Mouse (Mus musculus) cerebellum, adult (tissue): ENCODE data around the gene Sptssb.

Experiments
- ATAC-seq: cut with Nextera tagmentation; 2 replicates; pipeline ENCODE4 v1.9.2; 2017; ENCODE audit warnings: mild to moderate bottlenecking, moderate library complexity, mixed read lengths; ENCODE audit not compliant: insufficient number of reproducible peaks, low FRiP score, low TSS enrichment

Sptssb gene

GRCm38 (mm10) chr3:69860589-69861521 is 1.1 kb upstream of the Sptssb start:
- peak; percentile 92 for ATAC-seq

- ATAC-seq: no peak
Observed at GRCm38 (mm10) chr3:69839485-69839884, 20.3 kb downstream of the Sptssb start.

DNA sequence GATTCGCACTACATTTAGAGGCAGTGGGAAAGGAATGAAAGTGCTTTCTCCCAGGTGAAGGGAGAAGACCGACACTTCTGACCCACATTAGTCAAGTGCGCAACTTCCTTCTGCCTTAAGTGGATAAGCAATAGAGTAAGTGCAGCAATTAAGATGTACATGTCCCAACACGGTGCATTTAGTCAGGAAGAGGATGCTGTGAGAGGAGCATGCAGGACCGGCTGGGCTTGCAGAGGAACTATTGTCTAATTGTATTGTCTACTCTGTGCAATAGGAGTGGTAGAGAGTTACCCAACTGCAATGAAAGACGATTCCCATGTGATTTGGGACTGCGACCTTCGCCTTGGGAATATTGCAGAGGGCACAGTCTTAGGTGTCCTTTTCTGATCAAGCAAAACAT is 30.2 kb downstream of the Sptssb start:
- no peak for ATAC-seq

GRCm38 (mm10) chr3:69824536-69824935 is 35.2 kb downstream of the Sptssb start:
- no peak for ATAC-seq

DNA sequence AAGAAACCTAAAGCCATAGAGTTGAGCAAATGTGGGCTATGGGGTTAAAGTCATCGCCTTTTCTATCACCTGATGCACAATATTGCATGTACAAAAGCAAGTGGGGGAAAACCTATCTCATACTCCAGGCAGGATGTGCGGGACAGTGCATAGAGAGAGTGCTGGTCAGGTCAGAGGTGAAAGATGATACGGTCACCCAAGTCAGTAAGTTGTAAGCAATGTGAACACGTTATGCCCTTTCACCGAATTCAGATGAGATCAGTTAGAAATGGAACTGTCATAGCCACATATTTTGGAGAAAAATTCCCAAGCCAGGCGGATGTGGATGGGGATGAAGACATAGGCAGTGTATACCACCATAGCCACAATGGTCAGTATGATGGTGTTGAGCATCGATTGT is 39.1 kb downstream of the Sptssb start:
- ATAC-seq: no peak

DNA sequence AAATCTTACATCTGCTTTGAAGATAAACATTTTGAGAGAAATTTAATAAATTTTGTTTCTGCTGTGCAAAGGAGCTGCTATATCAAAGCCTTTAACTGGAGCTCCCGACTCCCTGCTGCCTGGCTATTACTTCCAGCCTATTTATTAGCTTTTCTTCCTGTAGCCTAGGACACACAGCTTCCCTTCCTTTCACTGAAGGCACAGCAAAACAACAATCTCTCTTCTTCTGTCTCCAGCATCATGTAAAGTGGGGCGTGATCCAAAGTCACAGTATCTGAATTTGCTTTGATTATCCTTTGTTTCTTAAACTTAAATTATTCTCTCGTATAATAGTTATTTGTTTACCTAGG is 39.9 kb downstream of the Sptssb start:
- peak; percentile 88 for ATAC-seq

DNA sequence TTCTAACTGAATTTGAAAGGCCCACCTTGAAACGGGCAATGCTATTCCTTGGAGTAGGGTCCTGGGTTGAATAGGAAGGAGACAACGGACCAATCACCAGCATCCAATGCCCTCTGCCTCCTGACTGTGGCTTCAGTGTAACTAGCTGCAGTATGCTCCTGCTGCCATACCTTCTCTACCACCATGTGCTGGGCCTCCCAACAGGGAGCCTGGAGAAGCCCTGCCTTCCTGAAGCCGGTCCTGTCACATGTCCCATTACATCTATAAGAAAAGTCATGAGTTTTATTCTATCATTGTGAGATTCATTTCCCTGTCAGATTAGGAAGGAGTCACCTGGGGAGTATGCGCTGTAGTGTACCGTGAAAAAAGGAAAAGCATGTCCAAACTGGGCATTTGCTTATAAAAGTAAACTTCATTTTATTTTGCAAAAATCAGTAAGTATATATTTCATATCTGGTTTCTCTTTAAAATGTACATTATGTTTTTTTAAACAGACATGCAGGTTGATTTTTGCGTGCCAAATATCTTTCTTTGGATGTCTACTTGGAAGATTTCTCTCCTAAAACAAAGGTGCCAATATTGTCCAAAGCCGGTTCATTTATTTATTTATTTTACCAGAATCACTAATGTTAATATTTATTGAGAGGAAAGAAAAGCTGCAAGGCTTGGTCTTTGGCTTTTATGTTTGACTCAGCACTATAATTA is 40.4 kb downstream of the Sptssb start:
- ATAC-seq: peak; percentile 62

GRCm38 (mm10) chr3:69818466-69818865 is 41.3 kb downstream of the Sptssb start:
- peak; percentile 16; the same call in 1 of the 2 replicates for ATAC-seq

GRCm38 (mm10) chr3:69816547-69816946 is 43.2 kb downstream of the Sptssb start:
- peak; percentile 71 for ATAC-seq

- ATAC-seq: no peak
Observed at GRCm38 (mm10) chr3:69813005-69813695, 46.6 kb downstream of the Sptssb start.

DNA sequence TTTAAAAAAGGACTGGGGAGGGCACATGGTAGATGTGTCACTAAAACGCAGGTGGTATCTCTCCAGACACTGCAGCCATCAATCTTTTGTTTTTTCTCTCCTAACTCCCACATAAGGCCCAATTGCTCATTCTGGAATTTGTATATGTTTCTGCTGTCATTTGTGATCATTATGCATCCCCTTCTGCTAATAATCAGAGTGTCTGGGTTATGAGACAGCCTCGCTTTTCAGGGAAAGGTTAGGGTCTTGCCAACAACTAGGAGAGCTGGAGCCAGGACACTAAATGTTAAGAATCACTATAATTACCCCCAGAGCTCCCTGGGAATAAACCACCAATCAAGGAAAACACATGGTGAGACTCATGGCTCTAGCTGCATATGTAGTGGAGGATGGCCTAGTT is 47.3 kb downstream of the Sptssb start:
- ATAC-seq: no peak

GRCm38 (mm10) chr3:69808479-69808878 is 51.3 kb downstream of the Sptssb start:
- no peak for ATAC-seq

DNA sequence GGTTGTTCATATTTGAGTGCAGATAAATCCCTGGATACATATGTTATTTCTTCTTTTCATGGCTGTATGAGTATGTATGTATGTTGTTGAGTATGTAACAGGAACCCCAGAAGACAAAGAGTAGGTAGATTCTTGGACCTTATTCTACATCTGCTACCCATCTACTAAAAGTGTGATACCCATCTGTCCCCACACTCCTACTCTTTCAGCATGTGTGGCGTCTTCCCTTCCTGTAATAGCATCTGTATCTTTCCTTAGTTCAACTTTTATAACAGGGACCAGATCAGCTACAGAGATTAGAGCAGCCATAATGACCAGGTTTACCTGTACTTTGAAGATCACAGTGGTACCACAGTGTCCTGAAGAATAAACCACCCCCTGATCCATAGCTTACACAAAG is 56.6 kb downstream of the Sptssb start:
- ATAC-seq: no peak

GRCm38 (mm10) chr3:69800829-69801384 is 58.8 kb downstream of the Sptssb start:
- no peak for ATAC-seq

DNA sequence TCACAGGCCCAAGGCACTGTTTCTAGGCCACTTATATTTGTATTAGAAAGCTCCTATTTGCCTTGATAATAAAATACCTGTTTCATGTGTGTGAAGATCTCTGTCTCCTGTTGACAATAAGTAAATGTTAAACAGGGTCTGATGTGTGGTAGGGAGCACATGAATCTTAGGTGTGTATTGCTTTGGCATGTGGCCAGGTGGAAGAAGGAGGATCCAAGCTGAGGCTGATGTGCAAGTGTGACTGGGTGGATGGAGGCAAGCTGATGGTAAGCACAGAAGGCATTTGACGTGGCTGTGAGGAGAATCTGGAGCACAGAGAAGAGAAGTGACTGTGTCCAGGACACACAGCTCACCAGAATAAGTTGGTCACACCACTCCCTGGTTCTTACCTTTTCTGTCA is 60.6 kb downstream of the Sptssb start:
- no peak for ATAC-seq

- ATAC-seq: no peak
Observed at GRCm38 (mm10) chr3:69797969-69798368, 61.8 kb downstream of the Sptssb start.

GRCm38 (mm10) chr3:69797533-69797932 is 62.2 kb downstream of the Sptssb start:
- ATAC-seq: peak; percentile 94

- ATAC-seq: no peak
Observed at GRCm38 (mm10) chr3:69792823-69793417, 66.8 kb downstream of the Sptssb start.

DNA sequence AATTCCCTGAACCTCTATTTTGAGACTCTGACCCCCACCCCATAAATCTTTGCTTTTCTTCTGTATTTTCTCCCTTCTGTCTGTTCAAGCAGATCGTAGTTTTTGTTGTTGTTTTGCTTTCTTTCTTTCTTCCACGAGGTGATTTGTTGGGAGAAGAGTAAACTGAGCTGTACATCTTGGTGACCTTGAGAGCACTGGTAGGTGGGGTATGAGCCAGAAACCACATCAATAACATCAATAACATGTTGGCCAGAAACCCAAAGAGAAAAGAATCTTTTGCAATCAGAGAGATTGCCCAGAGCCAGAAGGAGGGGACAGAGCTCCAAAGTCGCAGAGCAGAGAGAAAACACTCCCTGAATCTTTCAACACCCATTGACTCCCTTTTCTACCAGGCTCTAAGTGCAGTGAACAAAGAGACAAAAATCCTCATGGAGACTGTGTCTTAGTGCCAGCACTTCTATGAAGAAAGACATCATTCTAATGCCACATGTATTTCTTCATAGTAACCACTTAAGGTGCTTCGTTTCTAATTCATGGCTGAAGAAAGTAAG is 80.4 kb downstream of the Sptssb start:
- no peak for ATAC-seq

DNA sequence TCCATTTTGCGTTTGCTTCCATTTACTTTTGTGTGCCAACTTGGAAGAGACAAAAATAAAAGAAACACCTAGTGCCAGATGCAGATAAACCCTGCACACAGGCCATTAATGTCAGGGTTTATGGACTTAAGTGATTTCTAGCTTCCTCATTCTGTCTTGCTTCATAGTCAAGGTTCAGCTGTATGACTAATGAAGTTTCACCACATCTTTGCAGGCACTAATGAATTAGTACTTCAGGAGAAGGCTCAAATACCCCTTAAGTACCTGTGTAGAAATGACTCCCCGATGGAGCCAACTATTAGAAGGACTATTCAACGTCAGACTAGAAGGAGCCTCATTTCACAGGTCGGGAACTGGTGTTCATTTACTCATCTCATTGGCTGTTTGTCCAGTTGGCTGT is 86.4 kb downstream of the Sptssb start:
- no peak for ATAC-seq
